Mouse (Mus musculus) thymus, postnatal 25 days (tissue): ENCODE data around the gene Peli2.

Experiments
- DNase-seq: peaks from one replicate; pipeline ENCODE4 v3.0.0; 2022

The Peli2 gene

DNA sequence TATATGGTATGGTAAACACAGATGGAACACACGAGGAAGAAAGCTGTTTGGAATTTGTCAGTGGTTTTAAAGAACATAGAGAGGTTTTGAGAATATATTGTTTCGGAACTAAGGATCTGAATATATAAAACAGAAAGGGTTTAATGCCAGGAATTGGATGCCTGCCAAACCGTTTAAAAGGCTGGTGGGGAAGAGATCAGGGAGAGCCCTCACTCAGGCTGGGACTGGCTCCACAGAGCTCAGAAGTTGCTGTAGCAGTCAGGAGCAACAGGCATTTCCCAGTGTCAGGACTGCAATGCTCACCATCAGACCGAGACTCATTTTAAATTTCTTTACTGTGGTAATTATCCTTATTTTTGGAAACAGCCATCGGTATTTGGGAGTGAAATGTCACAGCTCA is 76.2 kb downstream of the Peli2 start:
- DNase-seq: no peak

DNA sequence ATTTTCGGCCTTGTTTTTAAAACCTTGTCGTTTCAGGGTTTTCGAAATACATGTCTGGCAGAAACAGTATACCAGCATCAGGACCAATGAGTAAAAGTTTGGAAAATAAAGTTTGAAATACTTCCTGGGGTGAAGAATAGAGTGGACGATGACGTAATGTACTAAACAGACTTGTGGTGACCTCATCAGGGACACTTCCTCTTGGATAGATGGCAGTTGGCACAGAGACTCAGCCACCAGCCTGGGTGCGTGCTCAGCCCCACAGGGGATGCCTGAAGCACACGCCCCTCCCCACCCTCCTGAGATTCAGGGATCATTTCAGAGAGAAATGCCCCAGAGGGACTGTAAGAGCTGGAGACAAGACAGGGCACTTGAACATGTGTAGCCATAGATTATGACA is 76.7 kb downstream of the Peli2 start:
- no peak for DNase-seq

DNA sequence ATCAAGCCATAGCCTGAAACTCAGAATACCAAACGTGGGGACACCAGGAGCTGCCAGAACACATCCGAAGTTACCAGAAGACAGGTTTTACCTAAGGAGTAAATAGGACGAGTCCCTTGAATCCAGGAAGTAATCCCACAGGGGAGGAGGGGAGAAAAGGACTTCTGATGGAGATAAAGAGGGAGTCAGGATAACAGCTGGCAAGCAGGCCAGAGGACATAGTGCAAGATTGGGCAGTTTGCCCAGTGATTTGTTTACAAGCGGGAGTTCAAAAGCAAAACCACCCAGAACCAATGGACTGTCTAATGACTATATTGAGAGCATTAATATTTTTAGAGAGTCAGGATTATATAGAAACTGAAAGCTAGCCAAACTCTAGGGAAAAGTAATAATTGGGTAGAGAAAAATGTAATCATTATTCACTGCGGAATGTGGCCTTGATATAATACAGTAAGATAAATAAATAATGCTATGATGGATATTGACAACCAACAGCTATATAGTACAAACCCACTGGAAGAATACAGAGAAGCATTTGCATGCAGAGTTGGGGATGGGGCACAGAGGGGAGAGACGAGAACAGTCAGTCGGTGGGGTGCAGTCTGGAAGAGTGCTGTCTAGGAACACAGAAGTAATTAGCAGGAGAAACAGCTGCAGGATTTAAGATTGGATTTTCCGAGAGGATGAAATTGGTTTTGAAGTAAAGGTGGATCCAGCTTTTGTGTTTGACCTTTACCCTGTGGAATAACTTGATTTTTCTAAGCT is 77.7 kb downstream of the Peli2 start:
- no peak for DNase-seq

DNA sequence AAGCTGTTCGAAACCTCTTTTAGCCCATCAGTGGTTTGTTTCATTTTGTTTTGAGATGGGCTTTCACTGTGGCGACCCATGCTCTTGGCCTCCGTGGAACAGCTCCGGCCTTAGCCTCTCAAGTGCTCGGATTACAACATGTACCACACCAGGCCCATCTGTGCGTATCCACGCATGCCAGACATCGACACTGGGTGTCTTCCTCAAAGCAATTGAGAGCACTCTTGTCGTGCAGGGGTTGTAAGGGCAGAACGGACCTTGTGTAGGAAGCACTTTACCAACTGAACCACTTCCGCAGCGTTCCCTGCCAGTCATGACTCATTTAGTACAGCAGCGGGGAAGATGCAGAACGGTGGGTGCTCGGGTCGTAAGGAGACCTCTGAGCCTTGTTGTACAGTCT is 78.3 kb downstream of the Peli2 start:
- peak; percentile 26 for DNase-seq

DNA sequence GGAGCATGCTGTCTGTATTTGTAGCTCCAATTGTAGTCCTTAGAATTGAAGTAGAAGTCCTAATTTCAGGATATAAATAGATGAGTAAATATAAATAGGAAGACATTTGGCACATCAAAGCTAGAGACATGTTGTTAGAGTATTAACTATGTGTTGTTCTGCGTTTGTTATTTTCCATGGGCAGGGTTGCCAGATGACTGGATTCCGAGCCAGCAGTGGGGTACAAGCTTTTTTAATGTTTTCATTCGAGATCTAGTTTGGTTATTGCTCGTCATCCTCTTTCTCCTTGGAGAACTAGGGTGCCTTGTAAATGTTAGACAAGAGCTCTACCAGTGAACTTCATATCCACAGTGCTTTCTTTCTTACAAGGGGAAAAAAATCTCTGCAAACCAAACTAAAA is 78.9 kb downstream of the Peli2 start:
- DNase-seq: no peak

DNA sequence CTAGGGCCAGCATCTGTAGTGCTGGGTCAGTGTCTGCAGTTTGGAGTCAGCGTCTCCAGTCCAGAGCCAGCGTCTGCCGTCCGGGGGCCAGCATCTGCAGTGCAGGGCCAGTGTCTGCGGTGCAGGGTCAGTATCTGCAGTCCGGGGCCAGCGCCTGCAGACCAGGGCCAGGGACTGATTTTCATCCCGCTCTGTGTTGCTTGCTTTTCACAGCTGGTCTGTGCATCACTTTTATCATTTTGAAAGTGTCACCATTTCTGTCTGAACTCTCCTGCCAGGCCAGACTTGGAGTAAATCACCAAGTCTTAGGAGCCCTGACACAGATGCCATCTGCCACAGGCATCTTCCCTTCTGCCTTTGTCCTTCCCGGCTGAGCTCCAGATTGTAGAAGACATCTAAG is 79.7 kb downstream of the Peli2 start:
- DNase-seq: no peak

DNA sequence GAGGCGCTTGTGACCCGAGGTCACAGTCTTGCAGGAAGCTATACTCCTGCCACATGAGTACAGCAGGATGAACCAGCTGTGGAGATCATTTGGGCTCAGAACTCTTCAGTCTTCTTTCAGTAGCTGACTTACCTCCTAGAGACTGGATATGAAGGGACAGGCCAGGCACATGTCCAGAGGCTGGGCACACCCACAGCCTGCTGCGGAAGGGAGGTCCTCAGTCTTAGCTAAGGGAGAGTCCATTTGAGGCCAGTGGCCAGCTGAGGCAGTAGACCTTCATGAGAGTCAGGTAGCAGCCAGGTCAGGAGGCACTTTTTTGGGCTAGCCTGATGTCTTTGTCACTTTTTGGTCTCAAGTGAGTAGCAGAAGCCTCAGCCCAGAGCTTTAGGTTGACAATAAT is 80.2 kb downstream of the Peli2 start:
- DNase-seq: no peak

DNA sequence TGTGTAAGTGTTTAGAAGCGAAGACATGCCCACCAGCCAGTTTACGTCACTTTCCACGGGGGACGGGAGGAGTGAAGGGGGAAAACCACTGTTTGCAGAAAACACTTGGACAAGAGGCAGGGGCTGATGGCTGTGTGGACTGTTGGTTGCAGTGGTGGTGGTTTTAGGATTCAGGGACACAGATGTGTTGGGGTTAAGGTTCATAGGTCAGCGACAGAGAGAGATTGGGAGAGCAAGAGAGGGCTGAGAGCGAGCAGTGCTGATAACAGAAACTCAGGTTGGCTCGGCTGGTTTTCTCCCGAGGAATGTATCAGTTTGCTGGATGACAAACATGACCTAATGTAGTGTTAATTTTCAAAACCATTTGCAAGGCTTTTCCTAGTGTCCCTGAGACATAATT is 80.8 kb downstream of the Peli2 start:
- DNase-seq: no peak

DNA sequence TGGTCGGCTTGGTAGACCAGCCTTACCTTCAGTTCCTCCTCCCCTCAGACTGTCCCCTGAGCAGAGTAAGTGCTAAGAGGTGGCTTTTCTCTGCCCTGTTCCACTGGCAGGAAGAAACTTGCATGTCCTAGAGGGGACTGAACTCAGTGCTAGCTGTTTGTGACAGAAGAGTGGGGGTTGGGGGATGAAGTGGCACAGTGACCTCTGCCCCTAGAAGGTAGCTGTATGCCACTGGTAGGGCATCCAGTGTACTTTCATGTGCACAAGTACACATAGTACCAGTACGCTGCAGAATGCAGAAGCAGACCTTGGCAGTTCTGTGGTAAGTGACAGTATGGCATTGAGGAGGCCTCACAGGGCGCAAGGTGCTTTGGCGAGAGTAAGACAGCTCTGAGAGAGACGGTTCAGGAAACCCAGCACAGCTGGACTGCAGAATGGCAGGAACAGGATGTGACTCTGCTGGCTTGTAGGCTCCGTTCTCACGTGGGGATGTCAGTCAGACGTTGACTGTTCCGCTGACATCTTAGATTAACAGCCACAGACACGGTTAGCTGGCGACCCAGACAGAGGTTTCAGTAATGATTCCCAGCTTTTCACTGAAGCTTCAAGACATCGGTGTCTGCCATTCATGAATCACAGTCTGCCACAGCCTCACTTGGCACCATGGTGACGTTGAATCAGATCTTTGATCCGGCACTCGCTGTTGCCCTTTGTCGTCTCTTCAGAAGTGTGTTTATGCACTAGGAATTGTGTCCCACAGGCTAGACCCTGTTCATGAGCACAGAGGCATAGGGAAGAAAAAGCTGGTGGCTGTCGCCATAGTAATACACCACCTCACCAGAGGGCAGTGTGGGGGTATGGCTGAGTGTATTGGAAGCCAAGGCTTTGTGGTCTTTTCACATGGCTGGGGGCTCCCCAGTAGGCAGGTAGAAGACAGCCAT is 81.7 kb downstream of the Peli2 start:
- peak; percentile 48 for DNase-seq

DNA sequence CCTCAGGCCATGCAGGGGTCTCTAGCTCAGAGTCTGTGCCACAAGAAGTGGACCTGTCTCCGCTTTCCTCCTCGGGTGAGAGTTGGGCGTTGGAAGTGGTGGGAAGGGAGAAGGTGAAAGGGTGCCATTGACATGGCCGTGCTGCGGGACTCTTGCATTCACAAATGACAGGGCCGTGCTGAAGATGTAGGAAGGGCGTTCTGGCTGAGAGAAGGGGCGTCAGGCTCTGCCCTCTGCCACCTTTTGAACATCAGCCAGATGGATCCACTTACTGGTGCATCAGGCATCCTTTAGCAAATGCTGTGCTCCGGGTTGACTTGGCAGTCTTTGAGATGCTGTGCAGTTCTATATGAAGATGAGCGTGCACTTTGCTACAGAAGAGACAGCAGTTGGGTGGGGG is 84.4 kb downstream of the Peli2 start:
- no peak for DNase-seq

DNA sequence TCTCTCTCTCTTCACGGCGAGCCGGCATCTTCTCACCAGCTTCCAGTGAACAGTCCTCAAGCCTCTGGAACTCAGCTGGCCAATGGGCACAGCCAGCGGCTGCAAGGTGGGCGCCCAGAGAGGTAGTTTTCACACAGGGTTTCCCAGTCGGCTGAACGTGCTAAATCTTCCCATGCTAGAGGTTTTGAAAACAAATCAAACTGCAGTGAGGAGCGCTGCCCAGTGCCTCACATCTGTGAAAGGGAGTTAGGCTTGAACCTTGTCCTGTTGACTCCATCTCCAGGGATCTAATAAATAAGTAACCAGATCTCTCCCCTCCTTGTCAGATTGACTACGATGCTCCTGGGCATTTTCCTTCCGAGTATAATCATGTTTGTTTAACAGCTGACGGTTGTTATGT is 85.0 kb downstream of the Peli2 start:
- DNase-seq: no peak

DNA sequence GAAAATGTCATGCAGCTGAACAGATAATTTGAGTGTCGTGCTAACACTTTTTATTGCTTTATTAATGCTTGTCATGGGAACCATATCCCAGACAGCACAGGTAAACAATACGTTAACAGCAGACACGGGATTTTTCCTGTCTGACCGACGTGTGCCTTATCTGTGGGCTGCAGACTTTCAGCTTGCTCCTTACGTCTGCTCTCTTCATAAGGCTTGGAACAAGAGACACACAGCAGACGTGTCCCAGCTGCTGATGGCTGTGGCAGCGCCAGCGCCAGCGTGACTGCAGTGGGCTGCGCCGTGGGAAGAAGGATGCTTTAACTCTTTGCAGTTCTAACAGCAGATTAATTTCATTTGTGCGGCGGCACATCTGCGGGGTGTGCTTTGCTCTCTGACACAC is 86.5 kb downstream of the Peli2 start:
- no peak for DNase-seq

DNA sequence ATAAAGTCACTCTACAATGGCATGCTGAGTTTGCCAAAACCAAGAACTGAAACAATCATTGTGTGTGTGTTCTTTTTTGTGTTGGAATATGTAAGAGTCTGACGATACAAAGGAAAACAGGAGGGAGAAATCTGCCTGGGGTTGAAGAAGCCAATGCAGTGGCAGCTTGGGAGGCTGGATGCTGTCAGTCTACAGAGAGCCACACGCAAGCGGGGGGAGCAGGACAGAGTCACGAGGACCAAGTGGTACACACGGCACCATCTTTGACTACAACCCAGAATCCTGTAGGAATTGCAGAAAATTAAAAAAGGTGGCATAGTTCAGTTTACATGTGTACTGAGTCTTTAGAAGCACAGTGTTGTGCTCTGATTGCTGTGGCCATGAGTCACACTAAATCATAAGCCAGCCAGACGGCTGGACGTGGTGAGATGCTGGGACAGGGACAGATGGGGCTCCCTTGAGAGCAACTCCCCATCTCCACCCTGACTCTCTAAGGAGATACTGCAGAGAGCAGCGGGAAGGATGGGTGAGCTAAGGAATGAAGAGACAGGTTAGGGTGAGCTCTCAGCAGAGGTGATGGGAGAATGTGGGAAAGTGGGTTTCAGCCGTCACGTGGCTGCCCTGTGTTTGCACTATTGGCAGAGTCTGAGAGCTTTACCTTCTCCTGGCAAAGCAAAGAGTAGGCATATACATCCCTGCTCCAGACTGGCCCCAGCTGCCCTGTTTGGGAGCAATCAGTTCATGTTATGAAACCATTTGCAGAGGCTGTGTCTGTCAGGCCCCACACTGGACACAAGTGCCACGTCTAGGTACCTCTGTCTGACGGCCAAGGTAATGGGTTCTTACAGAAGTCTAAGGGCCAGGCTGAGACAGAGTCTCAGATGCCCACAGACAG is 87.4 kb downstream of the Peli2 start:
- DNase-seq: no peak

DNA sequence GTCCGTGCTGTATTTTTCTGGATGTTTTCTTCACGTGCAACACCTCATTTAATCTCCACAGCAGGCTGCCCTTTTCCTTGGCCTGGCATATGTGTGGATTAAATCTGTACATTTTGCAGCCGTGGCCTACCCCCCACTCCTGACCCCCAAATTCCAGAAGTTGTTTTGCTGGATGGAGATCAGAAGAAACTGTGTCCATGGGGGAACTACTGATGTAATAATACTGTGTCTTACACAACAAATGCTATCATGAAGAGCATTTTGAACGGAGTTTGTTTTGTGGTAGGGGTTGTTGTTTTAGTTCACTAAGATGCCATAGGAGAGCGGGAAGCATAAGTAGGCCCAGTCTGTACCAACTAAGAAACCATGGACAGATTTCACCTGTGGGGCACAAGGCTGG is 88.8 kb downstream of the Peli2 start:
- DNase-seq: no peak

DNA sequence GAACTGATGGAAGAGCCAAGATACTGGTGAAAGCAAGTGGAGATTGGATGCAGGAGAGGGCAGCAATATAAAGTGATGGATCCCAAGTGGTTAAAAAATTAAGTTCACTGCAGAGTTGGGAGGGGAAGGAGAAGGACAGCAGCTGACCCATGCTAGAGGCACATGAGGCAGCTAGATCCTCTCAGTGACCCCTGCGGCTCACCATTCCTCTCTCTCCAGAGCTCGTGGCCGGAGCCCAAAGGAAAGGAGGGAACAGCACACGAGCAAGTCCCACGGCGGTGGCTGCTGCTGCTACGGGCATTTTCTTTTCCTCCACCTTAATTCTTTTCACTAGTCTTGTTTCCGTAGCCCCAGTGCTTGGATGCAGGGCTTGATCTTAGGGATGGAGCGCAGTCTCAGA is 89.5 kb downstream of the Peli2 start:
- no peak for DNase-seq

DNA sequence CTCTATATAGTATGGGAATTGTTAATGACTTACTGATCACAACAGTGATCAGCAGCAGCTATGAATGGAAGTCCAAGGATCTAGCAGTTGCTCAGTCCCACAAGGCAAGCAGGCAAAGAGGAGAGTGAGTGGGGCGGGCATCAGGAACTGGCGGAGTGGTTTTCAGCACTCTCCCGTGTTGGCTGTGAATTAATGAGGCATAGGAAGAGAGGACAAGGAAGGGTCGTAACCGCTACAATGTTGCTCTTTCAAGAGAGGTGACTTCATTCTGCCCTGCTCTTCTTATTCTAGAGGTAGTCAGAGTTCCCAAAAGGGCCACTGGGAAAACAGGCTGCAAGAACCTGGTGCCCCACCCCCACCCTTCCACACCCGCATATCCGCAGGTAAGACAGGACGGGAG is 90.9 kb downstream of the Peli2 start:
- DNase-seq: no peak

DNA sequence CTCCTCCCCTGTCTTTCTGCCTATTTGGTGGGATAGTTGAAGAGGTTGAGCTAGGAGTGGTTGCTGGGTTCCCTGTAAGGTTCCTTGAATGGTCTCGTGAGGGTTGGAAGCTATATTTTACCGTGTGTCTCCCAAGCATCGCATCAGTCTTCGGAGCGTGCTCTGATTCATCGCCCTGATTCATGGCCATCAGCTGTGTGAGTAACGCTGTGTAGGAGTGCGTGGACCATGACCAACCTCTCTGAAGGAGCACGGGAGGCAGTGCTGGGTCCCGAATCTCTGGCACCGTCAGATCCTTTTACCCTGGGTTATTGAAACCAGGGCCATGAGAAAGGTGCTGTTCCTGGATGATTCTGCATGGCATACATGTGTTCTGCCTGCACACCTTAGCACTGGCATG is 92.2 kb downstream of the Peli2 start:
- no peak for DNase-seq

DNA sequence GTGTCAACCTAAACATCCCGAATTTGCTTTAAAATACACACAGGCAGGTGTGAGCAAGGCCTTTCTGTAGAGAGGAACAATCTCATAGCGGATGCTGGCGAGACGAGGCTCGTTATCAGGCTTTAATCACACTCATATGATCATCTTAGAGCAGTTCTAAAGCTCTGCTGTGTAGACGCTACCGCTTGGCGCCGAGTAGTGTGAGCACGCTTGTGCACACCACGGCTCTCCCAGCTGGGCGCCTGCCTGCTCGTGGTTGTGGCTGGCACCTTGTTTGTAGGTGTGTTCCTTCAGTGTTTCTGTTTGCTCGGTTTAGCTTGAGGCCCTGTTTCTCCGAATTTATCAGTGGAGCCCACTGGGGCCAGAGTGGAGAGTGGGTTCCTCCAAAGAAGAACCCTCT is 93.0 kb downstream of the Peli2 start:
- DNase-seq: no peak

DNA sequence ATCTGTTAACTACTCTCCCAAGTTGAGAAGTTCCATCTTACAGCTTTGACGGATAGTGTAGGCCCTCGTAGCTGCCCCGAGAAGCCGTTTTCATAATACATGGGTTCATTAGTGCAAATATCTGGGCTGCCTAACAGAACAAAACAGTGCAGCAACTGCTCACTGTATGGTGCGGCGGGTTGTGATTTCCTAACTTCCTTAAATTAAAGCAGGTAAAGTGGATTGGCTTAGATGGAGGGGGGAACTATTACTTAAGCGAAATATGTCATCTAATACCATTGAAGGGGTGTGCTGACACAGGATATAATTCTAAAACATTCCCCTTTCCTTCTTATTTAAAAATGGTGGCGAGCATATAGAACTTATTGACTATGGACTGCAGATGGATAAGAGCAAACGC is 101.4 kb downstream of the Peli2 start:
- no peak for DNase-seq

DNA sequence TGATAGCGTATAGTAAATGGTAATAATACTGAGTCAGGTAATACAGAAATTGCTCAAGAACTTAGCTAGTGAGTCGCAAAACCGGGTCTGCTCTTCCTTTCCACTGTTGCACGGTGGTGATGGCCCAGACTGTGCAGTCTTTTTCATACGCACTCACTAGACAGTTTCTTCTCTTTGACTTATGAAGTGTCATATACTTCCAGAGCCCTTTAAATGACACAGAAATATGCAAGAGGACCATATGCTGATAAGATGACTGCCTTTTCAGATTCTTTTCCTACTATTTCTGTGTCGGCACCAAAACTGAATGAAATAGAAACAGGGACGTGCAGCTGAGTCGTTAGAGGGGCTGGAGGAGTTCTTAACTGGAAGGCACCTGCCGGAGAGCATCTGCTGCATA is 102.1 kb downstream of the Peli2 start:
- no peak for DNase-seq

DNA sequence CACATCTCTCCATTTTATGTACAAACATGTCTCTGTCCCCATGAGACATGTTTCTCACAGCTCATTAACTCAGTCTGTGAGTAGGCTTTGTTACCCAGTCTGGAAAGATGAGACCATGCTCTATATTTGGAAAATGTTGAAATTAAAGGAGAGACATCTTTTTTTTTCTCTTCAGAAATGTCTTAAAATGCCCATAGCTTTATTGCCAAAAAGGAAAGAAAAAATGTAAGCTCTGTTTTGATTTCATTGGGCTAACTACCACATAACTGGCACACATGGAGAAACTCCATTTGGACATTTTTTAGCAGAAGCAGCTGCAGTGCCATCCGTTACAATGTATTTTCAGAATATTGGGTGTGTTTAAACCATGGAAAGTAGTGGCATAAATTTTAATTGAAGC is 103.6 kb downstream of the Peli2 start:
- DNase-seq: no peak

DNA sequence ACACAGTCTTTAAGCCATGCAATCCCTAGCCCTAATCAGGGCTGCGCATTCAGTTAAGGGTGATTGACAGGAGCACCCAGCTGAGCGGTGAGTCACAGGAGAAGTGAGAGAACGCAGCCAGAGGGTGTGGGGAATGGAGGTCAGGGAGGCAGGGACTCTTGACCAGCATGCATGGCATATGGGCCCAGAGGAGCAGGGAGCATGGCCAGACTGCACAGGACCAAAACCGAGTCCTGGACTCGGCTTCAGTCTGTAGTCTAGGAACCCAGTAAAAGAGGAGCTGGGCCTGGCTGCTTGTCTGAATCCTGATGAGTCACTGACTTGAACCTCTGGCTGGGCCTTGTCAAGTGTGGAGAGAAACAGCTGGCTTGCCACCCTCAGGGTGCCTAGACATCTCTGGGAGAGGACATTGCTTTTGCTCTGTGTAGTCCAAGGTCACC is 104.3 kb downstream of the Peli2 start:
- no peak for DNase-seq

DNA sequence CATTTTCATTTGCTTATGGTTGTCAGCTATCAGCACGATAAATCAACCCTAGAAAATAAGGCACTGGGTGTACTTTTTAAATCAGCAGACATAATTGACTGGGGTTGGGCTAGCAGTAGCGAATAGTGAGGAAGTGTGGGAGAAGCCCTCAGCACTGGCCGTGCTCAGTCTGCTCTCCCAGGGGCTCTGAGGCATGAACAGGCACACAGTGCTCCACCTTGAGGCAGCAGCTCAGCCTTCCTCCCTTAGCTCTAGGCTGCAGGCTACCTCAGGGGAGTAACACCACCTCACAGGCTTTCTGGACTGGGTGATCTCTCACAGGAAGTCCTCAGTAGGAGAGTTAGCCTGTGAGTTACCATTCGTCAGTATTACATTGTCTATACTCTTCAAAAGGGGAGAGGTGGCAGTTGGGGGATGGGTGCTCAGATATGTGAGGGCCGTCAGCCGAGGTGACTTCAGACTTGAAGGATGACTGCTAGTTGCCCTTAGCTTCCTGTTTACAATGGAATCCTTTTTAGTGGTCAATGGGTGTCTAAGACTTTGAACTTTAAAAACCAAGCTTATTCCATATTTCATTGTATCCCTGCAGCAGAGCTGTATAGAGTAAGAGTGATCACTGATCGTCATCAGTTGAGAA is 105.3 kb downstream of the Peli2 start:
- peak; percentile 34 for DNase-seq
